Mouse (Mus musculus) neural tube, embryonic 12.5 days (tissue): Measurements from ENCODE around the gene Drd4. TPM values are rescaled to one million over a fixed set of nuclear protein-coding genes. Genes with fewer than 3 reads are reported as not detected.

Source experiments
- ATAC-seq: fragments of 200-750 bp; cut with Nextera tagmentation; 2 replicates; pipeline ENCODE4 v1.8.0; 2017; ENCODE audit warnings: low read depth, mild to moderate bottlenecking, moderate TSS enrichment, moderate library complexity; ENCODE audit not compliant: low FRiP score
- H3K27ac ChIP-seq: fragments of 300-500 bp; sonication (generic); 2 replicates; pipeline ENCODE4 v1.5.1; 2016
- H3K27me3 ChIP-seq: fragments of 300-500 bp; sonication (generic); replicated peaks from 2 replicates; pipeline ENCODE4 v1.6.1; 2016; ENCODE audit warnings: mild to moderate bottlenecking
- H3K36me3 ChIP-seq: fragments of 300-500 bp; sonication (generic); 2 replicates; pipeline ENCODE4 v1.6.1; 2016; ENCODE audit warnings: mild to moderate bottlenecking
- H3K4me1 ChIP-seq: fragments of 300-500 bp; sonication (generic); 2 replicates; pipeline ENCODE4 v1.6.1; 2016
- H3K4me2 ChIP-seq: fragments of 300-500 bp; sonication (generic); replicated peaks from 2 replicates; pipeline ENCODE4 v1.6.1; 2016; ENCODE audit warnings: mild to moderate bottlenecking
- H3K4me3 ChIP-seq: fragments of 300-500 bp; sonication (generic); 2 replicates; pipeline ENCODE4 v1.5.1; 2016
- H3K9ac ChIP-seq: fragments of 300-500 bp; sonication (generic); 2 replicates; pipeline ENCODE4 v1.6.1; 2016; ENCODE audit warnings: mild to moderate bottlenecking
- H3K9me3 ChIP-seq: fragments of 300-500 bp; sonication (generic); 2 replicates; pipeline ENCODE4 v1.6.1; 2016; ENCODE audit warnings: mild to moderate bottlenecking
- WGBS: fragments of 180-500 bp; shearing (Covaris S2); methylation state at CpG from one replicate; pipeline ENCODE4 v1.1.7; 2016; 5-methylcytosine and 5-hydroxymethylcytosine counted together
- polyA plus RNA-seq: library from polyadenylated mRNA; unstranded; fragments of >200 nt; fragmentation: Nextera tagmentation; extraction: Ambion mirVana; gene quantifications from 2 replicates; pipeline ENCODE4 v1.2.1, GENCODE M21; 2016

The Drd4 gene
- polyA plus RNA-seq, 1 experiment from 2014 or later: 0.94 TPM

DNA sequence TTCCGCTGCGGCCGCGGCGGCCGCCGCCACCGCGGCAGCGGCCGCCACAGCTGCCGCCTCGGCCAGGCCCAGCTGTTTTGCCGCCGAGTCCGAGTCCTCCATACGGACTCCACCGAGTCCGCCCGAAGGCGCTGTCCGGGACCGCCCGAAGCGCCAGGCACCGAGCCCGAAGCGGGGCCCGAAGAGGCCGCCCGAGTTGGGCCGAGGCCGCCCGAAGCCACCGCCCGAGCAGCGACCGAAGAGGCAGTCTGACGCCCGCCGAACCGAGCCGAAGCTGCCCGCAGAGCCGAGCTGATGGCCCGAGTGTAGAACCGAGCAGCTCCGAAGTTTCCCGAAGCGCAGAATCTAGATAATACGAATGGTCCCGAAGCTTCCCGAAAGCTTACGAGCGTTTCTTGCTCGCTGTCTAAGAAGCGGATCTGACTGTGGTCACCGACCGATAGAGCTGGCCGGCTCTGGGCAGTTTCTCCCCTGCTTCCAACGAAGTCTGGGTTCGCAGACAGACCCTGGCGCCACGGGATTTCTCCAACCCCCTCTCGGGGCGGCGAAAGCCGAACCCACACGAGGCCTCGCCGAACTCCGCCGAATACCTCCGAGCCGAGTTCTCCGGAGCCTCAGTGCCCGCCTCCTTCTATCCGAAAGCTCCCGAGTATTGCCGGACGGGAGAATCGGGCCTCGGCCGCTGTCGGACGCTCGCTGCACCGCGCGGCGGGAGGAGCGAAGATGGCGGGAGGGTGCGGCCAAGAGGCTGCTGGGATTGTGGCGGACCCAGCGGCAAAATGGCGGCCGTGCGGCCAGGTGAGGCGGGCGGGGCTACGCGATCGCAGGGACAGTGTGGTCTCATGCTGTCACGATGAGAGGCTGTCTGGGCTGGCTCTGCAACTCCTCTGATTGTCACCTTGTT, 35.9 kb downstream of the Drd4 start, which contains the start of the genes Deaf1 and Tmem80:
Deaf1 (minus strand) TSS at position 222 of the 904 bp plus-strand sequence.
Tmem80 (plus strand) TSS at position 271 of the 904 bp plus-strand sequence.
- peak within 1 kb of the TSS; percentile 92 for H3K9ac ChIP-seq
- no peaks in the 10 kb centered on the region for H3K27me3 ChIP-seq
- H3K36me3 ChIP-seq: peaks cover 23% of the 10 kb centered on the region
- peaks cover 24% of the 10 kb centered on the region for H3K4me1 ChIP-seq
- WGBS: under 1% methylated on average over 105 of the region's 105 CpGs
- peak; percentile 97 for ATAC-seq
- peak within 1 kb of the TSS; percentile 95 for H3K27ac ChIP-seq
- peak within 1 kb of the TSS; percentile 67 for H3K4me3 ChIP-seq
- peak within 1 kb of the TSS; percentile 99 for H3K4me2 ChIP-seq
- no peaks in the 10 kb centered on the region for H3K9me3 ChIP-seq

- WGBS: 18% methylated on average over 24 of the region's 24 CpGs
- Histone ChIP-seq H3K4me1 (peaks cover 24% of the 10 kb centered on the region), H3K9me3 (no peaks in the 10 kb centered on the region), H3K9ac (peak overlapping the region; percentile 92), H3K27ac (peak overlapping the region; percentile 95; the same call in 1 of the 2 replicates), H3K4me3 (peak overlapping the region; percentile 67), H3K27me3 (no peaks in the 10 kb centered on the region), H3K4me2 (peak overlapping the region; percentile 99), H3K36me3 (peaks cover 23% of the 10 kb centered on the region)
- ATAC-seq: peak; percentile 39
Observed at GRCm38 (mm10) chr7:141328373-141328990, 36.7 kb downstream of the Drd4 start.

DNA sequence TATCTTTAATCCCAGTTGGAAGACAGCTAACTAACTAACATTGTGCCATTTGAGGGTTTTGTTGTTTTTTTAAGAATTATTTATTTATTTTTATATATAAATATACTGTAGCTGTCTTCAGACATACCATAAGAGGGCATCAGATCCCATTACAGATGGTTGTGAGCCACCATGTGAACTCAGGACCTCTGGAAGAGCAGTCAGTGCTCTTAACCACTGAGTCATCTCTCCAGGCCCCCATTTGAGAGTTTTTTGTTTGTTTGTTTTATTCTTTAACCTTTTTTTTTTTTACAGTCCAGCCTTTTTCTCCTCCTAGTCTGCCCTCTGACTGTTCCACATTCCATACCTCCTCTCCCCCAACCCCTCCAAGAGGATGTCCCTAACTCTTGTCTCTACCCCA, 38.9 kb downstream of the Drd4 start:
- Histone ChIP-seq H3K4me3 (no peak overlapping the region), H3K9ac (no peak overlapping the region), H3K27me3 (no peaks in the 10 kb centered on the region), H3K36me3 (peaks cover 34% of the 10 kb centered on the region), H3K4me2 (no peak overlapping the region), H3K27ac (no peak overlapping the region), H3K4me1 (peaks cover 21% of the 10 kb centered on the region), H3K9me3 (no peaks in the 10 kb centered on the region)
- no peak for ATAC-seq

- no peaks in the 10 kb centered on the region for H3K27me3 ChIP-seq
- H3K4me2 ChIP-seq: no peak overlapping the region
- H3K9ac ChIP-seq: no peak overlapping the region
- whole genome bisulfite sequencing: 82% methylated on average over 6 of the region's 6 CpGs
- no peak overlapping the region for H3K27ac ChIP-seq
- no peaks in the 10 kb centered on the region for H3K9me3 ChIP-seq
- peaks cover 9% of the 10 kb centered on the region for H3K4me1 ChIP-seq
- ATAC-seq: no peak
- peaks cover 40% of the 10 kb centered on the region for H3K36me3 ChIP-seq
- H3K4me3 ChIP-seq: no peak overlapping the region
Observed at GRCm38 (mm10) chr7:141331990-141332389, 40.2 kb downstream of the Drd4 start.

DNA sequence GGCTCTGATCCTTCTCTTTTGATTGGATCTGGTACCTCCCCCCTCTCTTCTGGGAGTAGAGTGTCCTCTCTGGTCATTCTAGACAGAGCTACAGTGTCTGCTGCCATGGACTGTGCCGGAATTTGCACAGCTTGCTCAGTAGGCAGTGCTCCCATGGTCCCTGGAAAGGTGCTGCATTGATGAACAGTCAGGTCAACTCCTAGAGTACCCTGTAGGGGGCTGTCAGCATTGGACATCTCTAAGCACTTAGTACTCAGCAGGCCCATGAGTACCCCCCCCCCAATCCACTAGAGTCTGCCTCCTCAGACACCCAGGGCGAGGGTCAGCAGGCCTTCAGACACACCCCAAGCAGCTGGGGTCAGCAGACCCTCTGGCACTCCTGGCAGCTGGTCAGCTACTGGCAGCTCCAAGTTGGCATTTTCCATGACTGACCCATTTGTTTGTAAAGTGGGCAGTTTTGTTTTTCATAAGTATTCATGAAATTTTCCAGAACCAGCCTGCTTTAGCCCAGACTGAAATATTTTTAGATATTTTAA, 43.3 kb downstream of the Drd4 start:
- Histone ChIP-seq H3K27ac (no peak overlapping the region), H3K4me2 (no peak overlapping the region), H3K27me3 (peaks cover 12% of the 10 kb centered on the region), H3K9me3 (no peaks in the 10 kb centered on the region), H3K4me3 (no peak overlapping the region), H3K9ac (no peak overlapping the region), H3K36me3 (peaks cover 40% of the 10 kb centered on the region), H3K4me1 (peaks cover 9% of the 10 kb centered on the region)
- ATAC-seq: no peak
- WGBS: 88% methylated on average over 2 of the region's 2 CpGs

- Histone ChIP-seq H3K36me3 (peaks cover 40% of the 10 kb centered on the region), H3K27me3 (peaks cover 12% of the 10 kb centered on the region), H3K9ac (no peak overlapping the region), H3K4me3 (no peak overlapping the region), H3K4me1 (peaks cover 9% of the 10 kb centered on the region), H3K9me3 (no peaks in the 10 kb centered on the region), H3K4me2 (no peak overlapping the region), H3K27ac (no peak overlapping the region)
- ATAC-seq: no peak
- 90% methylated on average over 4 of the region's 4 CpGs for WGBS
Observed at GRCm38 (mm10) chr7:141335682-141336081, 43.9 kb downstream of the Drd4 start.

DNA sequence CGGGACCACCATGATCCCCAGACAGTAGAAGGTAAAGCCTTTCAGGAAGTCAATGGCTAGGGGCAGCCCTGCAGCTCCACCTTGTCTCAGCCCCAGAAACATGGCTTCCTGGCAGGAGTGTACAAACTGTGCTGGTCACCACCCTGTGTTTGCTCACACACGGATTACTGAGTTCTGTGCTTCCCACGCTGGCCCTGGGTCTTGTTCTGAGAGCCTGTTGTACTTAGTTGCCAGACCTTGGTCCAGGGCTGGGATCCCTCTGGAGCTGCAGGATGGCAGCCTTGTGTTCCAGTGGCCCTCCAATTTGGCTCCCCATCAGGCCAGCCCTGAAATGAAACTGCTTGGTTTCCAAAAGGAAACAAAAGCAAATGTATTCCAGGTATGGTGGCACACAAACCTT, 44.5 kb downstream of the Drd4 start:
- Histone ChIP-seq H3K4me2 (no peak overlapping the region), H3K4me3 (no peak overlapping the region), H3K27me3 (peaks cover 12% of the 10 kb centered on the region), H3K9ac (no peak overlapping the region), H3K9me3 (no peaks in the 10 kb centered on the region), H3K27ac (no peak overlapping the region), H3K4me1 (peaks cover 9% of the 10 kb centered on the region), H3K36me3 (peaks cover 40% of the 10 kb centered on the region)
- 79% methylated on average over 3 of the region's 3 CpGs for WGBS
- no peak for ATAC-seq

GRCm38 (mm10) chr7:141337716-141338416, 46.1 kb downstream of the Drd4 start:
- Histone ChIP-seq H3K9me3 (no peaks in the 10 kb centered on the region), H3K4me1 (peaks cover 9% of the 10 kb centered on the region), H3K9ac (no peak overlapping the region), H3K27me3 (peaks cover 12% of the 10 kb centered on the region), H3K36me3 (peaks cover 29% of the 10 kb centered on the region), H3K4me3 (no peak overlapping the region), H3K4me2 (no peak overlapping the region), H3K27ac (no peak overlapping the region)
- ATAC-seq: 0 out of 2 replicates have a peak, but pooled peaks have one; percentile 8
- 79% methylated on average over 3 of the region's 3 CpGs for WGBS

DNA sequence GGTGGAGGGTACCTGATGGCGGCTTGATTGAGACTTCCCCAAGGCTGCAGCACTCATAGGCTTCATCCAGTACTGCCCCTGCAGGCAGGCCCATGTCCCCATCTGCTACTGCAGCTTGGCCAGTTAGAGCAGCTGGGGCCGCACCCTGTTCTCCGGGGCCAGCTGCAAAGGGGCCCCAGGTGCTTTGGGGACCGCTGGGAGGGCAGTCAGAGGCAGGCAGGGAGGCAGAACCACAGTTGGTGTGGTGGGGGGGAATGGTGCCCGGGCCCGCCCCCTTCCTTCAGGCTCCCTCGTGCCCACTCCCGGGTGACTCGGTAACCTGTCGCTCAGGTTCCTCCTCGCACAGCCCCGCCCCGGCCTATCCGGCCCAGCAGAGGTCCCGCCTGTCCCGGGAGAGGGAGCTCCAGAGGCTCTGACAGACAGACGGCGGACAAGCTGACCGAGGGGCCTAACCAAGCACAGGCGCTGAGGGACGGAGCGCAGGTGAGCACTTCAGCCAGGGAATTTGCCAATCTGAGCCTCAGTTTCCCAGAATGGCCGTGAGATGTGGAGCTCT, 46.8 kb downstream of the Drd4 start, which contains the start of gene Eps8l2:
Eps8l2 (plus strand) TSS at position 305 of the 556 bp plus-strand sequence.
- peaks cover 22% of the 10 kb centered on the region; the same call in 1 of the 2 replicates for H3K36me3 ChIP-seq
- peak within 1 kb of the TSS; percentile 16; the same call in 1 of the 2 replicates for H3K4me3 ChIP-seq
- peaks cover 9% of the 10 kb centered on the region for H3K4me1 ChIP-seq
- ATAC-seq: peak; percentile 54
- no peak within 1 kb of the TSS for H3K27ac ChIP-seq
- 0 out of 2 replicates have a peak within 1 kb of the TSS, but pooled peaks have one; percentile 18 for H3K9ac ChIP-seq
- H3K9me3 ChIP-seq: no peaks in the 10 kb centered on the region
- H3K27me3 ChIP-seq: peaks cover 12% of the 10 kb centered on the region
- peak within 1 kb of the TSS; percentile 47 for H3K4me2 ChIP-seq
- WGBS: 5% methylated on average over 23 of the region's 23 CpGs

DNA sequence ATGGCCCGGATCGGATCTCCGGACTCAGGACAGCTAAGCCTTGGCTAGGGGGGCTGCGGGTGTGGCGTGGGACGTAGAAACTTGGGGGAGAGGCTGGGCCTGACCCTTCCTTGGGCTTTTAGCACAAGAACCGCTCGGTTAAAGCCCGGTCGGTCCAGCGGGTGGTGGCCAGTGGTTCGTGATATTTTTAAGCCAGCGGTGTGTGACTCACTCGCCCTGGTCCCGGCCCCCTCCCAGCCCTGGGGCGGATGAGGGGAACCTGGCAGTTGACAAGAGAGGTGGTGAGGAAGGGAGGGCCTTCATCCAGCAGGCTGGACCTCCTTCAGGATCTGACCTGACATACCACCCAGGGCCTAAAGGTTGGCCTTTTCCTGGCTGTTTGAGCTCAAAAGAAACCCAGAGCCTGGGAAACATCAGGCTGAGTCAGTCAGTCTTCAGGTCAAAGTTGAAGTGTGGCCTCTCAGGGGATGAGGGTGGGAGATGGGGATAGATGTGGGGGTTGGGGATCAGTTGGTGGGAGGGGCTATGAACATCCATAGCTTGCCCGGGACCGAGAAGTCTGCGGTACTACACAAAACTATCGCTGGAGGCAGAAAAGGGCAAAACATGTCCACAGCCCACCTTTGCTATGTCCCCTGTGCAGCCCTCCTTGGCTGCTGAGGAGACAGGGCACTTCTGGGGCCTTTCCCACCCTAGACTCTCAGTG, 47.6 kb downstream of the Drd4 start:
- Histone ChIP-seq H3K9ac (0 out of 2 replicates have a peak overlapping the region, but pooled peaks have one; percentile 18), H3K36me3 (peaks cover 16% of the 10 kb centered on the region; the same call in 1 of the 2 replicates), H3K4me2 (peak overlapping the region; percentile 47), H3K4me1 (peaks cover 9% of the 10 kb centered on the region), H3K27ac (no peak overlapping the region), H3K9me3 (no peaks in the 10 kb centered on the region), H3K4me3 (no peak overlapping the region), H3K27me3 (peaks cover 12% of the 10 kb centered on the region)
- WGBS: 48% methylated on average over 20 of the region's 20 CpGs
- no peak for ATAC-seq

DNA sequence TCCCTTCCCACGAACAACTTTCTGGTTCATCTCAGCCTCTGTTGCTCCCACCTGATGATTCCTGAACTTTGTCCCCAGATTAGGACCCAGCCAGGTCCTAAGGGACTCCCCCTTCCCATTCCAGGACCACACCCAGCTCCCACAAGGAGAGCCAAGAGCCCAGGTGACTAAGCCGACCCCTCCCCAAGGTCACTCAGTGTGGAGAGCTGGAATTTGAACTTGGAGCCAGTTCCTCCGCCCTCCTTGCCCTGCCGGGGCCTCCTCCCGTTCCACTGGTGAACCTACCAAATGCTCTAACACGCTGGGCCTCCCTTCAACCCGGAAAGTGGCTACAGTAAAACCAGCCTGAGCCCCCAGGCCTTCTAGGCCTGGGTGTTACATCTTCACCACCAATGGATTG, 48.2 kb downstream of the Drd4 start:
- H3K4me2 ChIP-seq: no peak overlapping the region
- H3K27me3 ChIP-seq: peaks cover 12% of the 10 kb centered on the region
- peaks cover 10% of the 10 kb centered on the region; the same call in 1 of the 2 replicates for H3K36me3 ChIP-seq
- H3K9ac ChIP-seq: no peak overlapping the region
- no peaks in the 10 kb centered on the region for H3K9me3 ChIP-seq
- WGBS: 84% methylated on average over 7 of the region's 7 CpGs
- no peak for ATAC-seq
- no peak overlapping the region for H3K4me3 ChIP-seq
- H3K4me1 ChIP-seq: peaks cover 9% of the 10 kb centered on the region
- H3K27ac ChIP-seq: no peak overlapping the region
